Mouse (Mus musculus) limb, embryonic 10.5 days (tissue): ENCODE data around the gene Dus2. TPM values are rescaled to one million over a fixed set of nuclear protein-coding genes. Genes with fewer than 3 reads are reported as not detected.

ENCODE experiments used
- DNase-seq: peaks from one replicate; pipeline ENCODE4 v3.0.0-alpha.2; 2017; ENCODE audit warnings: low spot score
- H3K27ac ChIP-seq: fragments of 300-500 bp; sonication (generic); 2 replicates; pipeline ENCODE4 v1.5.1; 2016; ENCODE audit warnings: mild to moderate bottlenecking
- H3K27me3 ChIP-seq: fragments of 300-500 bp; sonication (generic); 2 replicates; pipeline ENCODE4 v1.6.1; 2016; ENCODE audit warnings: low read depth, mild to moderate bottlenecking; ENCODE audit not compliant: poor library complexity, severe bottlenecking
- H3K36me3 ChIP-seq: fragments of 300-500 bp; sonication (generic); 2 replicates; pipeline ENCODE4 v1.6.1; 2016; ENCODE audit warnings: mild to moderate bottlenecking, moderate library complexity
- H3K4me1 ChIP-seq: fragments of 300-500 bp; sonication (generic); 2 replicates; pipeline ENCODE4 v1.6.1; 2016
- H3K4me3 ChIP-seq: fragments of 300-500 bp; sonication (generic); 2 replicates; pipeline ENCODE4 v1.5.1; 2016; ENCODE audit warnings: mild to moderate bottlenecking, moderate library complexity
- H3K9me3 ChIP-seq: fragments of 300-500 bp; sonication (generic); replicated peaks from 2 replicates; pipeline ENCODE4 v1.6.1; 2016; ENCODE audit warnings: mild to moderate bottlenecking
- WGBS: fragments of 180-500 bp; shearing (Covaris S2); methylation state at CpG from one replicate; pipeline ENCODE4 v1.1.7; 2016; 5-methylcytosine and 5-hydroxymethylcytosine counted together
- polyA plus RNA-seq: library from polyadenylated mRNA; unstranded; fragments of >200 nt; fragmentation: Nextera tagmentation; extraction: Ambion mirVana; gene quantifications from 2 replicates; pipeline ENCODE4 v1.2.1, GENCODE M21; 2016

Dus2 gene
- polyA plus RNA-seq, 1 experiment from 2014 or later = 23.7 TPM

DNA sequence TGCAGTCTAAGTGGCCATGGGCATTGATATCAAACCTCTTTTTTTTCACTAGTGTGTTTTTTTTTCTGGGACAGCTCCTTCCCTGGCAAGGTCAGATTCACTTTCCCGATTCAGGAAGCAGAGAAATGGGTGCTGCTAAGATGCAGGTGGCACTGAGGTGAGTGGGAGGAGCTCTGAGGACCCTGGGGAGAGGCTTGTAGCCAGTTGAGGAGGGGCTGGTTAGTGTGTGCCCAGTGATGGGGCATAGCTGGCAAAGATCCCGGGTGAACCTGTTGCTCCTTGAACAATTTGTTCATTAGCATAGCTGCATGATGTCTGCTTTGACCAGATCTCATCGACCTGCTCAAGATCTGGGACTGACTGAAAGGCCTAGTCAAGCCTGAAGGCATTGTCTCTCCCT is 63.9 kb downstream of the Dus2 start:
- H3K27ac ChIP-seq = no peak overlapping the region
- H3K36me3 ChIP-seq = peaks cover 38% of the 10 kb centered on the region
- H3K27me3 ChIP-seq = no peaks in the 10 kb centered on the region
- 67% methylated on average over 3 of the region's 3 CpGs for WGBS
- no peak for DNase-seq
- H3K4me3 ChIP-seq = no peak overlapping the region
- H3K4me1 ChIP-seq = peaks cover 10% of the 10 kb centered on the region
- no peaks in the 10 kb centered on the region for H3K9me3 ChIP-seq

GRCm38 (mm10) chr8:106056455-106056982 is 65.4 kb downstream of the Dus2 start:
- WGBS = 95% methylated on average over 4 of the region's 4 CpGs
- Histone ChIP-seq H3K4me1 (peaks cover 21% of the 10 kb centered on the region), H3K36me3 (peaks cover 28% of the 10 kb centered on the region), H3K9me3 (no peaks in the 10 kb centered on the region), H3K4me3 (no peak overlapping the region), H3K27me3 (no peaks in the 10 kb centered on the region), H3K27ac (no peak overlapping the region)
- no peak for DNase-seq

DNA sequence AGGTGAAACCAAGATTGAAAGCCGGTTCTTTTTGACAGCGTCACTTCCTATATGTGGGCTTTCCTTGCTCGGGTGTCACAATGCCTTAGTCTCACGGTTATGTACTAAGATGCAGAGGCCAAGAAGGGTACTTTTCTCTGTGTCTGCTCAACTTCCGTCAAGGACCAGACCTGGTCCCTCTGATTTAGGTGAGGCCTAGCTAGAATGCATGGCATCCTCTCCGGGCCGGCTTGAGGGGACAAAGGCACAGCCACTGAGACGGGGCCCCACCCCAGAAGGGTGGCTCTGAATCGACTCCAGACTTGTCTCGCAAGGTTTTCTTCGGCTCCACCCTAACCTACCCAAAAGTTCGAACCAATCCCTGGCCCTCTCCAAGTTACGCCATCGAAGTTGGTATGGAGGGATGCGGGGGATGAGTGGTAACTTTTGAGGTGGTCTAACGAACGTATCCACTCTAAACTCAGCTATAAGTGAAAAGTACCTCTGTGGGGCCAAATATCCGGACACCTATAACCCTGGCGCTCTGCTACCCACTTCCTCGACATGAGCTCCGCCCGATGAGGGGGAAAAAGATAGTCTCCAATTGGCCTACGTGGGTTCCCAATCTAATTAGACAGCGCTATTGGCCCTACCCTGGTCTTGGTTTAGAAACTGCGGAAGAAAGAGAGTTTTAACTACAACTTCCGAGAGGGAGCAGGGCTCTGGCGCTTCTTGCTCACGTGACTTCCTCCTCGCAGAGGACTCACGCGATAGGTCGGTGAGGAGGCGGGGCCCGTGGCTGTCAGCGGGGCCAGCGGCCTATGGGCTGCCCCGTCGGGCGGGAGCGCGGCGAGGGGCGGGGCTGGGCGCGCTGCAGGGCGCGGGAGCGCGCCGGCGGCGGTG is 67.8 kb downstream of the Dus2 start, which contains the start of gene Nfatc3:
TSS of gene Nfatc3 (plus strand) at position 110 of the 882 bp plus-strand sequence.
- no peaks in the 10 kb centered on the region for H3K9me3 ChIP-seq
- H3K4me1 ChIP-seq = peaks cover 24% of the 10 kb centered on the region

DNA sequence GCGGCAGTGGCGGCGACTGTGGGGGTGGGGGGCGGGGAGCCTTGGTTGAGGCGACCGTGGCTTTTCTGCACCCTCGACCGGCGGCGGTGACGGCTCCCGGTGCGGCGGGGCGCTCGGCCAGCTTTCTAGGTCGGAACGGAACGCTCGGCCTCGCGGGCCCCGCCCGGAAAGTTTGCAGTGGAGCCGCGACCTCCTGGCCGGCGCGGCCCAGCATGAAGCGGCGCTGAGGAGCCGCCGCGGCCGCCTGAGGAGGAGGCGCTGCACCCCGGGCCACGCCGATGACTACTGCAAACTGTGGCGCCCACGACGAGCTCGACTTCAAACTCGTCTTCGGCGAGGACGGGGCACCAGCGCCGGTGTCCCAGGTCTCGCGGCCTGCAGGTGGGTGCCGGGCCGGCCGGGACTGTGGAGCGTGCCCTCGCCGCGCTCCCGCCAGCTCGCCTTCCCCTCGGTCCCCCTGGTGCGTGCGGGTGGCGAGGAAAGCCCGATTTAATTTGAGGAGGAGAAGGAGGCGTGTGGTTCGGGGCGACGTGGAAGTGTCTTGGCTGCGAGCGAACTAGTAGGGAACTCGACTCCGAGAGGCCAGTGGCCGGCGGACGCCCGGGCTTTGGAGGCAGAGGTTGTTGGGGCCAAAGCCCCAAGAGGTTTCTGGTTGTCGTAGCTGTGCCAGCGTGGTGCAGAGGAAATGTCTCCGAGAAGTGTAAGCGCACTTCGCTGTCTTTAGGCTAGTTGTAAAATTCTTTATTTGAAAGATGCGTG is 68.7 kb downstream of the Dus2 start:
- under 1% methylated on average over 83 of the region's 83 CpGs for WGBS
- H3K9me3 ChIP-seq = no peaks in the 10 kb centered on the region
- no peaks in the 10 kb centered on the region for H3K36me3 ChIP-seq
- H3K4me1 ChIP-seq = peaks cover 24% of the 10 kb centered on the region
- peak overlapping the region; percentile 97 for H3K4me3 ChIP-seq
- no peaks in the 10 kb centered on the region for H3K27me3 ChIP-seq
- H3K27ac ChIP-seq = peak overlapping the region; percentile 97
- peak; percentile 79 for DNase-seq

More for the DNA sequence above, 67.8 kb downstream of the Dus2 start, which contains the start of gene Nfatc3:
- H3K4me3 ChIP-seq = peak within 1 kb of the TSS; percentile 97
- WGBS = under 1% methylated on average over 52 of the region's 52 CpGs
- no peaks in the 10 kb centered on the region for H3K27me3 ChIP-seq
- H3K36me3 ChIP-seq = 0 out of 2 replicates have a peak, but pooled peaks cover 4% of the 10 kb centered on the region
- DNase-seq = peak; percentile 93
- peak within 1 kb of the TSS; percentile 97 for H3K27ac ChIP-seq

DNA sequence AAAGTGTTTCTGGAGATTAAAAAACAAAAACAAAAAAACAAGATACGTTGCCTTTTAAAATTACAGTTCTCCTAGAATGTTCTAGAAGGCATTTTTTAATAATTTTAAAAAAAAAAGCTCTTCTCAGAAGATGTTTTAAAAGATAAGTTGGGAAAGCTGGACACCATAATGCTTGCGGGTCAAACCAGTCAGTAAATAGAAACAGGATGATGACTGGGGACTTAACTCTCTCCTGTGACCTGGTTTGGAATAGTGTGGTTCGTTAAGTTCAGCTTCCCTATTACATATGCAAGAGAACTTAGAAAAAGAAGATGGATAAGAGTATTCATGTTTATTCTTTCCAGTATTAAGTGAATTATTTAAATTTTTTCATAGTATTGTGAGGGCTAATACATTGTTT is 69.4 kb downstream of the Dus2 start:
- H3K9me3 ChIP-seq = no peaks in the 10 kb centered on the region
- H3K36me3 ChIP-seq = no peaks in the 10 kb centered on the region
- peak overlapping the region; percentile 97 for H3K4me3 ChIP-seq
- no peak for DNase-seq
- no peak overlapping the region for H3K27ac ChIP-seq
- peaks cover 24% of the 10 kb centered on the region for H3K4me1 ChIP-seq
- WGBS = 5% methylated on average over 3 of the region's 3 CpGs
- no peaks in the 10 kb centered on the region for H3K27me3 ChIP-seq

GRCm38 (mm10) chr8:106061686-106062085 is 70.5 kb downstream of the Dus2 start:
- H3K4me3 ChIP-seq = no peak overlapping the region
- 96% methylated on average over 6 of the region's 6 CpGs for WGBS
- H3K27ac ChIP-seq = no peak overlapping the region
- H3K36me3 ChIP-seq = 0 out of 2 replicates have a peak, but pooled peaks cover under 1% of the 10 kb centered on the region
- H3K27me3 ChIP-seq = no peaks in the 10 kb centered on the region
- H3K4me1 ChIP-seq = peaks cover 24% of the 10 kb centered on the region
- no peak for DNase-seq
- H3K9me3 ChIP-seq = no peaks in the 10 kb centered on the region

DNA sequence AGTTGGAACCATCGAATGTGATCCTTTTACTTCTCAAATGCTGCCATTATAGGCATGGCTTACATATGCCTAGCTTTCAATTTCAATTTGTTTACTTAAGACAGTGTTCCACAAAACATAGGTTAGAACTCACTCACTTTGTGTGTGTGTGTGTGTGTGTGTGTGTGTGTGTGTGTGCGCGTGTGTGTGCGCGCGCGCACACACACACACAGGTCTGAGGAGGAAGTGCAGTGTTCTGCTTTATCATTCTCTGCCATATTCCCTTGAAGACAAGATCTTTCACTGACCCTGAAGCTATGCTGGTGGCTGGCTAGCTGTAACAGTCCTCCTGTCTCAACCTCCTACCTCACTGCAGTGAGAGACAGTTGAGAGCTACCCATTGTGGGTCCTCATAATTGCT is 71.9 kb downstream of the Dus2 start:
- Histone ChIP-seq H3K9me3 (no peaks in the 10 kb centered on the region), H3K36me3 (0 out of 2 replicates have a peak, but pooled peaks cover 2% of the 10 kb centered on the region), H3K4me3 (no peak overlapping the region), H3K27ac (no peak overlapping the region), H3K27me3 (no peaks in the 10 kb centered on the region), H3K4me1 (peaks cover 22% of the 10 kb centered on the region)
- no peak for DNase-seq
- WGBS = over 99% methylated on average over 7 of the region's 7 CpGs

GRCm38 (mm10) chr8:106066721-106067120 is 75.6 kb downstream of the Dus2 start:
- no peaks in the 10 kb centered on the region for H3K27me3 ChIP-seq
- peaks cover under 1% of the 10 kb centered on the region; the same call in 1 of the 2 replicates for H3K4me1 ChIP-seq
- 92% methylated on average over 2 of the region's 2 CpGs for WGBS
- no peak overlapping the region for H3K4me3 ChIP-seq
- H3K36me3 ChIP-seq = 0 out of 2 replicates have a peak, but pooled peaks cover 2% of the 10 kb centered on the region
- no peak overlapping the region for H3K27ac ChIP-seq
- no peak for DNase-seq
- no peaks in the 10 kb centered on the region for H3K9me3 ChIP-seq

DNA sequence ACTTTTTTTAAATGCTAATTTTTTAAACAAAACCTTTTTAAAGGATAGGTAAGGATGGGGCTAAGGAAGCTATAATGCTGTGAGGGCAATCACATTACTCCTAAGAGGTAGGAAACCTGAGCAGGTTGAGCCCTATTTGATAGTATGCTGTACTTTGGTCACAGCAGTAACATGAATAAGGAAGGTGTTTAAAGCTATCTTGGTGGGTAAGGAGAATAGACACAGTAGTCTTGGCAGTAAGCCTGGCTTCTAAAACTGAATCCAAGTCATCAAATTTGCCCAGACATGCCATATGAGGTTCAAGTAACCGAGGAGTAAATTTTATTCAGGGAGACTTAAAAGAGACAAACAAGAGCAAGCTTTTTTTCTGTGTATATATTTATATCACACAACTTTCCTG is 78.4 kb downstream of the Dus2 start:
- H3K27ac ChIP-seq = no peak overlapping the region
- no peaks in the 10 kb centered on the region for H3K9me3 ChIP-seq
- 0 out of 2 replicates have a peak, but pooled peaks cover 2% of the 10 kb centered on the region for H3K36me3 ChIP-seq
- 71% methylated on average over 1 of the region's 1 CpGs for WGBS
- DNase-seq = no peak
- H3K4me1 ChIP-seq = no peaks in the 10 kb centered on the region
- no peak overlapping the region for H3K4me3 ChIP-seq
- H3K27me3 ChIP-seq = no peaks in the 10 kb centered on the region

- 0 out of 2 replicates have a peak, but pooled peaks cover 6% of the 10 kb centered on the region for H3K36me3 ChIP-seq
- H3K27me3 ChIP-seq = no peaks in the 10 kb centered on the region
- no peak for DNase-seq
- no peaks in the 10 kb centered on the region for H3K4me1 ChIP-seq
- H3K9me3 ChIP-seq = no peaks in the 10 kb centered on the region
- no peak overlapping the region for H3K27ac ChIP-seq
- H3K4me3 ChIP-seq = no peak overlapping the region
These were observed 81.0 kb downstream of the Dus2 start for GRCm38 (mm10) chr8:106072113-106072512.

GRCm38 (mm10) chr8:106074236-106074635 is 83.1 kb downstream of the Dus2 start:
- no peak overlapping the region for H3K4me3 ChIP-seq
- no peak for DNase-seq
- H3K9me3 ChIP-seq = no peaks in the 10 kb centered on the region
- H3K27ac ChIP-seq = no peak overlapping the region
- H3K36me3 ChIP-seq = peaks cover 18% of the 10 kb centered on the region
- H3K4me1 ChIP-seq = no peaks in the 10 kb centered on the region
- H3K27me3 ChIP-seq = no peaks in the 10 kb centered on the region

DNA sequence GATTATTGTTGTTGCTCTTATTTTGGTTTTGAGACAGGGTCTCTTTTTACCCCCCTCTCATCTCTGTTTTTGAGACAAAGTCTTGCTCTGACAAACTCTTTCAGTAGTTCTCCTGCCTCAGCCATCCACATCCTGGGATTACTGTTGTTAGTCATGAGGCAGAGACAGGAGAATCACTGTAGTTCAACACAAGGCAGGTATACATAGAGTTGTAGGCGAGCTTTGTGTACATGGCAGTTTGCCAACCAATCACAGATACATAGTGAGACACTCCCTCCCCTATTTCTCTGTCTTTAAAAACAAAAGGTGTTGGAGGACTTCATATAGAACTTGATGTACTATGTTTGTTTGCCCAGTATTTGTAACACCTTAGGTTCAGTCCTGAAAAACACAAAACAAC is 83.5 kb downstream of the Dus2 start:
- DNase-seq = no peak
- Histone ChIP-seq H3K4me1 (no peaks in the 10 kb centered on the region), H3K27ac (no peak overlapping the region), H3K36me3 (peaks cover 22% of the 10 kb centered on the region), H3K27me3 (no peaks in the 10 kb centered on the region), H3K4me3 (no peak overlapping the region), H3K9me3 (no peaks in the 10 kb centered on the region)
- WGBS = 94% methylated on average over 1 of the region's 1 CpGs
